Mouse (Mus musculus) CH12.LX (cell line): ENCODE results near the gene Hnf1a. TPM values are rescaled to one million over a fixed set of nuclear protein-coding genes. Genes with fewer than 3 reads are reported as not detected.

Experiments used
- DNase-seq: peaks from one replicate; pipeline ENCODE4 v3.0.0-alpha.2; 2013; ENCODE audit errors: extremely low read depth
- H3K27ac ChIP-seq: 2 replicates; pipeline ENCODE4 v1.5.1; 2012; ENCODE audit warnings: low read depth, mild to moderate bottlenecking, control low read depth, moderate library complexity; ENCODE audit not compliant: insufficient read depth
- H3K27me3 ChIP-seq: replicated peaks from 2 replicates; pipeline ENCODE3; 2012; ENCODE audit warnings: inconsistent platforms
- H3K36me3 ChIP-seq, 2 experiments: replicated peaks in 1 of 2; 2 replicates each; pipeline versions ENCODE3 to v1.6.1; 2012; ENCODE audit warnings: inconsistent platforms in 1 of 2, low read length in 1 of 2, mild to moderate bottlenecking in 1 of 2, mixed read lengths in 1 of 2, moderate library complexity in 1 of 2; ENCODE audit not compliant: control insufficient read depth in 1 of 2, insufficient read depth in 1 of 2
- H3K4me1 ChIP-seq, 2 experiments: 2 replicates each; pipeline ENCODE4 v1.6.1; 2012; ENCODE audit warnings: inconsistent platforms in 1 of 2, moderate library complexity in 1 of 2; ENCODE audit not compliant: insufficient read depth in 2 of 2, control insufficient read depth in 1 of 2
- H3K4me2 ChIP-seq: 2 replicates; pipeline ENCODE4 v1.6.1; 2012; ENCODE audit warnings: low read depth, mild to moderate bottlenecking, control low read depth; ENCODE audit not compliant: poor library complexity, insufficient read depth, severe bottlenecking
- H3K4me3 ChIP-seq, 3 experiments: fragments of 150-350 bp in 1 of 3; sonication (generic) in 1 of 3; replicated peaks in 1 of 3; 2 replicates each; pipeline versions ENCODE3 to v1.5.1; 2011 to 2012; ENCODE audit warnings: low read depth in 2 of 3, low read length in 2 of 3, mild to moderate bottlenecking in 2 of 3, moderate library complexity in 2 of 3, control low read depth in 1 of 3, improper control_type of control experiment in 1 of 3, inconsistent platforms in 1 of 3, mixed read lengths in 1 of 3; ENCODE audit not compliant: poor library complexity in 1 of 3
- H3K79me2 ChIP-seq: replicated peaks from 2 replicates; pipeline ENCODE4 v1.6.1; 2012; ENCODE audit warnings: mild to moderate bottlenecking, moderate library complexity; ENCODE audit not compliant: control insufficient read depth, poor library complexity, insufficient read depth, severe bottlenecking; ENCODE audit errors: extremely low read depth
- H3K9ac ChIP-seq: 2 replicates; pipeline ENCODE4 v1.6.1; 2012; ENCODE audit warnings: low read depth, mild to moderate bottlenecking, control low read depth, moderate library complexity; ENCODE audit not compliant: insufficient read depth
- H3K9me3 ChIP-seq: replicated peaks from 2 replicates; pipeline ENCODE3; 2012; ENCODE audit warnings: low read length, inconsistent platforms, mixed read lengths
- BHLHE40 ChIP-seq: IDR thresholded peaks from 2 replicates; pipeline ENCODE4 v1.6.1; 2011; ENCODE audit warnings: mild to moderate bottlenecking, low read depth, low read length, improper control_type of control experiment
- CHD2 ChIP-seq: IDR thresholded peaks from 2 replicates; pipeline ENCODE4 v1.6.1; 2011; ENCODE audit warnings: low read length, improper control_type of control experiment
- ELF1 ChIP-seq: IDR thresholded peaks from 2 replicates; pipeline ENCODE4 v1.6.1; 2014; ENCODE audit warnings: low read depth, mild to moderate bottlenecking, inconsistent platforms, low read length, improper control_type of control experiment
- EP300 ChIP-seq: IDR thresholded peaks from 2 replicates; pipeline ENCODE4 v1.6.1; 2011; ENCODE audit warnings: low read length, improper control_type of control experiment
- ETS1 ChIP-seq: conservative IDR thresholded peaks from 2 replicates; pipeline ENCODE4 v1.6.1; 2012; ENCODE audit warnings: low read depth, mild to moderate bottlenecking, inconsistent platforms, low read length, improper control_type of control experiment, moderate library complexity
- GABPA ChIP-seq: IDR thresholded peaks from 2 replicates; pipeline ENCODE4 v1.6.1; 2012; ENCODE audit warnings: low read depth, low read length, improper control_type of control experiment, inconsistent platforms; ENCODE audit not compliant: insufficient replicate concordance
- IRF4 ChIP-seq: IDR thresholded peaks from 2 replicates; pipeline ENCODE4 v1.6.1; 2014; ENCODE audit warnings: low read depth, mild to moderate bottlenecking, inconsistent platforms, low read length, improper control_type of control experiment
- JUN ChIP-seq: IDR thresholded peaks from 2 replicates; pipeline ENCODE4 v1.6.1; 2011; ENCODE audit warnings: low read depth, mild to moderate bottlenecking, low read length, improper control_type of control experiment, moderate library complexity; ENCODE audit not compliant: insufficient read depth
- JUND ChIP-seq: conservative IDR thresholded peaks from 2 replicates; pipeline ENCODE4 v1.6.1; 2011; ENCODE audit warnings: low read depth, low read length, improper control_type of control experiment
- KAT2A ChIP-seq: IDR thresholded peaks from 2 replicates; pipeline ENCODE4 v1.6.1; 2012; ENCODE audit warnings: low read length, improper control_type of control experiment, inconsistent platforms; ENCODE audit not compliant: insufficient replicate concordance
- MAZ ChIP-seq: IDR thresholded peaks from 2 replicates; pipeline ENCODE4 v1.6.1; 2012; ENCODE audit warnings: low read depth, mild to moderate bottlenecking, inconsistent platforms, low read length, improper control_type of control experiment, moderate library complexity
- MXI1 ChIP-seq: IDR thresholded peaks from 2 replicates; pipeline ENCODE4 v1.6.1; 2011; ENCODE audit warnings: mild to moderate bottlenecking, low read depth, low read length, improper control_type of control experiment
- PAX5 ChIP-seq: IDR thresholded peaks from 2 replicates; pipeline ENCODE4 v1.6.1; 2012; ENCODE audit warnings: low read length, inconsistent platforms, mixed read lengths
- POLR2A ChIP-seq: IDR thresholded peaks from 2 replicates; pipeline ENCODE4 v1.6.1; 2011; ENCODE audit warnings: low read depth, mild to moderate bottlenecking, improper control_type of control experiment, low read length
- POLR2AphosphoS2 ChIP-seq: IDR thresholded peaks from 2 replicates; pipeline ENCODE4 v1.6.1; 2011; ENCODE audit warnings: low read depth, low read length, improper control_type of control experiment
- RAD21 ChIP-seq: IDR thresholded peaks from 2 replicates; pipeline ENCODE4 v1.6.1; 2011; ENCODE audit warnings: low read depth, mild to moderate bottlenecking, low read length, improper control_type of control experiment, moderate library complexity
- RCOR1 ChIP-seq: conservative IDR thresholded peaks from 2 replicates; pipeline ENCODE4 v1.6.1; 2012; ENCODE audit warnings: low read depth, mild to moderate bottlenecking, inconsistent platforms, low read length, improper control_type of control experiment
- SIN3A ChIP-seq: IDR thresholded peaks from 2 replicates; pipeline ENCODE4 v1.6.1; 2012; ENCODE audit warnings: low read length, improper control_type of control experiment, inconsistent platforms
- SMC3 ChIP-seq: IDR thresholded peaks from 2 replicates; pipeline ENCODE4 v1.6.1; 2011; ENCODE audit warnings: low read depth, low read length, improper control_type of control experiment
- TCF12 ChIP-seq: IDR thresholded peaks from 2 replicates; pipeline ENCODE4 v1.6.1; 2014; ENCODE audit warnings: low read depth, mild to moderate bottlenecking, inconsistent platforms, low read length, improper control_type of control experiment
- UBTF ChIP-seq: IDR thresholded peaks from 2 replicates; pipeline ENCODE4 v1.6.1; 2012; ENCODE audit warnings: low read depth, mild to moderate bottlenecking, inconsistent platforms, low read length, improper control_type of control experiment, moderate library complexity
- USF1 ChIP-seq: IDR thresholded peaks from 2 replicates; pipeline ENCODE4 v1.6.1; 2014; ENCODE audit warnings: low read depth, mild to moderate bottlenecking, inconsistent platforms, low read length, improper control_type of control experiment
- USF2 ChIP-seq: conservative IDR thresholded peaks from 2 replicates; pipeline ENCODE4 v1.6.1; 2011; ENCODE audit warnings: low read depth, low read length, improper control_type of control experiment
- ZC3H11A ChIP-seq: IDR thresholded peaks from 2 replicates; pipeline ENCODE4 v1.6.1; 2012; ENCODE audit warnings: low read depth, mild to moderate bottlenecking, inconsistent platforms, low read length, improper control_type of control experiment
- ZMIZ1 ChIP-seq: IDR thresholded peaks from 2 replicates; pipeline ENCODE4 v1.6.1; 2012; ENCODE audit warnings: low read depth, mild to moderate bottlenecking, inconsistent platforms, low read length, improper control_type of control experiment
- ZNF384 ChIP-seq: IDR thresholded peaks from 2 replicates; pipeline ENCODE4 v1.6.1; 2012; ENCODE audit warnings: low read depth, low read length, improper control_type of control experiment, inconsistent platforms
- dilution Hi-C: fragments of 300-500 bp; cut with MboI; formaldehyde crosslinking; loops from 2 replicates; pipeline ENCODE4 v1.14.3; 2020; ENCODE audit warnings: low sequenced_read_pairs; ENCODE audit not compliant: extremely low pct_unique_long_range_greater_than_20kb, extremely low pct_ligation_motif_present
- in situ Hi-C: fragments of 300-500 bp; cut with MboI; formaldehyde crosslinking; loops from 3 replicates; pipeline ENCODE4 v1.14.3; 2019; ENCODE audit warnings: low sequenced_read_pairs, low pct_ligation_motif_present, low pct_unique_long_range_greater_than_20kb, mixed read lengths
- polyA plus RNA-seq: library from polyadenylated mRNA; unstranded; fragments of >175 nt; gene quantifications from 2 replicates; pipeline ENCODE4 v1.2.1, GENCODE M21; 2012; ENCODE audit warnings: low read depth; ENCODE audit not compliant: insufficient read length
- total RNA-seq, 2 experiments: library from RNA; depleted of rRNA; stranded (reverse); fragments of 300-350 nt in 1 of 2; fragments of >200 nt in 1 of 2; gene quantifications; 2 replicates each; pipeline ENCODE4 v1.2.3; 2012 to 2014

The Hnf1a gene
- total and polyA plus RNA-seq, 3 experiments = not detected

- Histone ChIP-seq H3K4me1 (peaks cover 9 to 29% of the 10 kb centered on the region in 2 experiments; a peak in 3 of 4 replicates), H3K27ac (no peak overlapping the region), H3K4me3 (peak overlapping the region; percentile 79 to 100 (median 94)), H3K9ac (peak overlapping the region; percentile 57), H3K36me3 (peaks cover 23 to 33% of the 10 kb centered on the region in 2 experiments), H3K9me3 (no peaks in the 10 kb centered on the region), H3K4me2 (peak overlapping the region; percentile 56), H3K79me2 (peaks cover 7% of the 10 kb centered on the region), H3K27me3 (peaks cover 2% of the 10 kb centered on the region)
- dilution Hi-C loops = no loop called here
- DNase-seq = no peak
- TF ChIP-seq BHLHE40 = peak; percentile 74
- no peak for TF ChIP-seq TCF12
- TF ChIP-seq JUN = no peak
- TF ChIP-seq SIN3A = no peak
- no peak for TF ChIP-seq UBTF
- no peak for TF ChIP-seq RAD21
- TF ChIP-seq ZMIZ1 = no peak
- peak; percentile 74 for TF ChIP-seq USF2
- no peak for TF ChIP-seq ZNF384
- TF ChIP-seq POLR2A = no peak
- TF ChIP-seq JUND = no peak
- TF ChIP-seq ETS1 = no peak
- no peak for TF ChIP-seq GABPA
- TF ChIP-seq SMC3 = no peak
- no peak for TF ChIP-seq RCOR1
- no peak for TF ChIP-seq ELF1
- no peak for TF ChIP-seq CHD2
- no peak for TF ChIP-seq ZC3H11A
- peak; percentile 44 for TF ChIP-seq USF1
- no peak for TF ChIP-seq EP300
- TF ChIP-seq PAX5 = no peak
- no peak for TF ChIP-seq POLR2AphosphoS2
- TF ChIP-seq KAT2A = no peak
- TF ChIP-seq IRF4 = no peak
- no peak for TF ChIP-seq MXI1
- no peak for TF ChIP-seq MAZ
- in situ Hi-C loops = no loop called here
Measured at GRCm38 (mm10) chr5:114942766-114943130, 28.1 kb downstream of the Hnf1a start.
